Mouse (Mus musculus): ENCODE data around the gene Pramel1. TPM values are rescaled to one million over a fixed set of nuclear protein-coding genes. Genes with fewer than 3 reads are reported as not detected.

The Pramel1 gene
- total RNA-seq, 4 experiments from 2014 or later, result not detected

Other genes starting within 250 kb of the Pramel1 start
- gene Prdm2, start 181.4 kb upstream of the Pramel1 start, total RNA-seq (2022), result 10 to 100 TPM; 30.3 to 36.8 (median 33.7) TPM
- gene Pdpn, start 94.9 kb upstream of the Pramel1 start, total RNA-seq (2022), result 10 to 100 TPM in 2 of 4 experiments, 1 to 10 TPM in 2; 6.6 to 13.7 (median 10.0) TPM
- gene Lrrc38, start 44.7 kb upstream of the Pramel1 start, total RNA-seq (2022), result under 1 TPM; 0.29 to 0.70 (median 0.45) TPM
- gene Pramef8, start 18.0 kb downstream of the Pramel1 start, total RNA-seq (2022), result 10 to 100 TPM; 12.1 to 15.1 (median 14.6) TPM
- gene Oog4, start 55.9 kb downstream of the Pramel1 start, total RNA-seq (2022), result not detected
- not detected for gene Gm13043, start 116.9 kb downstream of the Pramel1 start, total RNA-seq (2022)
- not detected for gene Gm13040, start 141.5 kb downstream of the Pramel1 start, total RNA-seq (2022)
- not detected for gene BC080695, start 157.3 kb downstream of the Pramel1 start, total RNA-seq (2022)
- not detected for gene Gm13057, start 157.3 kb downstream of the Pramel1 start, total RNA-seq (2022)
- gene Gm13083, start 220.6 kb downstream of the Pramel1 start, total RNA-seq (2022), result not detected

Measured in adrenal gland, adult 8-10 months (tissue).